Mouse (Mus musculus) G1E (cell line): Measurements from ENCODE around the gene Pde4a.

Experiments used
- CTCF ChIP-seq: IDR thresholded peaks from 2 replicates; pipeline ENCODE4 v1.5.1; 2012; ENCODE audit warnings: low read depth, low read length, inconsistent platforms, mixed read lengths
- POLR2AphosphoS5 ChIP-seq: IDR thresholded peaks from 2 replicates; pipeline ENCODE4 v1.6.1; 2012; ENCODE audit warnings: low read depth, low read length, inconsistent platforms; ENCODE audit not compliant: insufficient replicate concordance
- TAL1 ChIP-seq: conservative IDR thresholded peaks from 2 replicates; pipeline ENCODE4 v1.6.1; 2012; ENCODE audit warnings: low read depth, low read length, inconsistent platforms, mixed read lengths

DNA sequence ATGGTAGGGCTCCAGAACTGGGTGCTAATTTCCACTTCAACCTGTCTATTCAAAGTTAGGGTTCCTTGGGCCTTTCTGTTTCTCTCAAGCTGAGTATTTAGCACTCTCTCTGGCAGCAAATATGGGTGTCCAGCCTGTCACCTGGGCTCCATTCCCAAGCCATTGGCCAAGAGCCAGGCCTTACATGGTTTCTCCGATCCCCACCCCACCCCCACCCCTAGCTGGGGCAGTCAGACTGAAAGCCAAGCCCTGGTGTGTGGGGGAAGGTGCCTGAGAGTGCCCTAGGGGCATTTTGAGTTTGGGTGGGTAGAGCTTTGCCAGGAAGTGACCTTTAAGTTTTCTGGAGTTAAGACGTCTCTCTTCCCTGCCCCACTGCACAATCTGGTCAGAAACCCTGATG is 19.2 kb downstream of the Pde4a start:
- TF ChIP-seq CTCF = no peak
- no peak for TF ChIP-seq POLR2AphosphoS5
- no peak for TF ChIP-seq TAL1
